Mouse (Mus musculus) intestine, embryonic 16.5 days (tissue): ENCODE measurements at regions not wholly inside any gene's neighbourhood (a gene's known extent, or its start where the extent isn't known, plus 50 kb on each side); places are given as distances from the start of the nearest gene placed in this dataset.

Experiments used
- ATAC-seq: fragments of 200-750 bp; cut with Nextera tagmentation; 2 replicates; pipeline ENCODE4 v1.8.0; 2017; ENCODE audit warnings: moderate TSS enrichment, moderate library complexity
- H3K27ac ChIP-seq: fragments of 300-500 bp; sonication (generic); 2 replicates; pipeline ENCODE4 v1.5.1; 2014; ENCODE audit warnings: mild to moderate bottlenecking, low read length
- H3K27me3 ChIP-seq: fragments of 300-500 bp; sonication (generic); replicated peaks from 2 replicates; pipeline ENCODE4 v1.6.1; 2014; ENCODE audit warnings: low read length, control low read depth, mixed read lengths; ENCODE audit not compliant: control insufficient read depth, insufficient read depth
- H3K36me3 ChIP-seq: fragments of 300-500 bp; sonication (generic); 2 replicates; pipeline ENCODE4 v1.6.1; 2014; ENCODE audit warnings: low read length, control low read depth; ENCODE audit not compliant: control insufficient read depth, insufficient read depth
- H3K4me1 ChIP-seq: fragments of 300-500 bp; sonication (generic); 2 replicates; pipeline ENCODE4 v1.6.1; 2014; ENCODE audit warnings: low read length, control low read depth, mixed read lengths; ENCODE audit not compliant: control insufficient read depth, insufficient read depth
- H3K4me2 ChIP-seq: fragments of 300-500 bp; sonication (generic); 2 replicates; pipeline ENCODE4 v1.6.1; 2014; ENCODE audit warnings: low read depth, low read length, control low read depth
- H3K4me3 ChIP-seq: fragments of 300-500 bp; sonication (generic); 2 replicates; pipeline ENCODE4 v1.5.1; 2014; ENCODE audit warnings: mild to moderate bottlenecking, low read length
- H3K9ac ChIP-seq: fragments of 300-500 bp; sonication (generic); 2 replicates; pipeline ENCODE4 v1.6.1; 2014; ENCODE audit warnings: low read depth, low read length
- H3K9me3 ChIP-seq: fragments of 300-500 bp; sonication (generic); 2 replicates; pipeline ENCODE4 v1.6.1; 2016; ENCODE audit warnings: low read length, control low read depth; ENCODE audit not compliant: control insufficient read depth
- WGBS: fragments of 180-500 bp; shearing (Covaris S2); extraction: QIAGEN DNeasy Blood & Tissue Kit; methylation state at CpG from one replicate; pipeline ENCODE4 v1.1.7; 2014; 5-methylcytosine and 5-hydroxymethylcytosine counted together

GRCm38 (mm10) chr16:76545942-76546341, 172.3 kb upstream of the Nrip1 start:
- Histone ChIP-seq H3K4me1 (no peaks in the 10 kb centered on the region), H3K4me3 (no peak overlapping the region), H3K9me3 (no peaks in the 10 kb centered on the region; the same call in 1 of the 2 replicates), H3K27ac (no peak overlapping the region), H3K27me3 (no peaks in the 10 kb centered on the region), H3K36me3 (no peaks in the 10 kb centered on the region), H3K4me2 (no peak overlapping the region), H3K9ac (no peak overlapping the region)
- WGBS: 81% methylated on average over 2 of the region's 2 CpGs
- ATAC-seq: no peak

- Histone ChIP-seq H3K27ac (no peak overlapping the region), H3K27me3 (no peaks in the 10 kb centered on the region), H3K9ac (no peak overlapping the region), H3K36me3 (no peaks in the 10 kb centered on the region), H3K4me3 (no peak overlapping the region), H3K4me1 (no peaks in the 10 kb centered on the region), H3K9me3 (no peaks in the 10 kb centered on the region; the same call in 1 of the 2 replicates), H3K4me2 (no peak overlapping the region)
- 80% methylated on average over 4 of the region's 4 CpGs for WGBS
- no peak for ATAC-seq
These were observed 171.3 kb upstream of the Nrip1 start for GRCm38 (mm10) chr16:76544972-76545371.

- H3K4me2 ChIP-seq: no peak overlapping the region
- no peaks in the 10 kb centered on the region for H3K9me3 ChIP-seq
- WGBS: 40% methylated on average over 5 of the region's 5 CpGs
- H3K4me1 ChIP-seq: no peaks in the 10 kb centered on the region
- H3K27me3 ChIP-seq: no peaks in the 10 kb centered on the region
- H3K4me3 ChIP-seq: no peak overlapping the region
- no peaks in the 10 kb centered on the region for H3K36me3 ChIP-seq
- peak; percentile 55 for ATAC-seq
- H3K27ac ChIP-seq: no peak overlapping the region
- no peak overlapping the region for H3K9ac ChIP-seq
These were observed 167.3 kb upstream of the Nrip1 start for GRCm38 (mm10) chr16:76540964-76541363.

GRCm38 (mm10) chr16:76540328-76540923, 166.8 kb upstream of the Nrip1 start:
- Histone ChIP-seq H3K27ac (no peak overlapping the region), H3K4me3 (no peak overlapping the region), H3K4me2 (no peak overlapping the region), H3K4me1 (no peaks in the 10 kb centered on the region), H3K9ac (no peak overlapping the region), H3K36me3 (no peaks in the 10 kb centered on the region), H3K9me3 (no peaks in the 10 kb centered on the region), H3K27me3 (no peaks in the 10 kb centered on the region)
- WGBS: 59% methylated on average over 8 of the region's 8 CpGs
- ATAC-seq: 0 out of 2 replicates have a peak, but pooled peaks have one; percentile 24

- Histone ChIP-seq H3K4me2 (no peak overlapping the region), H3K4me1 (no peaks in the 10 kb centered on the region), H3K4me3 (no peak overlapping the region), H3K9ac (no peak overlapping the region), H3K9me3 (no peaks in the 10 kb centered on the region), H3K27ac (no peak overlapping the region), H3K36me3 (no peaks in the 10 kb centered on the region), H3K27me3 (no peaks in the 10 kb centered on the region)
- 11% methylated on average over 6 of the region's 6 CpGs for WGBS
- peak; percentile 87 for ATAC-seq
These were observed 166.0 kb upstream of the Nrip1 start for GRCm38 (mm10) chr16:76539669-76540068.

GRCm38 (mm10) chr16:76537871-76538270, 164.2 kb upstream of the Nrip1 start:
- Histone ChIP-seq H3K9me3 (no peaks in the 10 kb centered on the region), H3K4me1 (no peaks in the 10 kb centered on the region), H3K9ac (no peak overlapping the region), H3K4me3 (no peak overlapping the region), H3K36me3 (no peaks in the 10 kb centered on the region), H3K27ac (no peak overlapping the region), H3K4me2 (no peak overlapping the region), H3K27me3 (no peaks in the 10 kb centered on the region)
- WGBS: 71% methylated on average over 11 of the region's 11 CpGs
- no peak for ATAC-seq

GRCm38 (mm10) chr16:76532928-76533217, 159.2 kb upstream of the Nrip1 start:
- Histone ChIP-seq H3K27ac (no peak overlapping the region), H3K4me3 (no peak overlapping the region), H3K27me3 (no peaks in the 10 kb centered on the region), H3K4me1 (peaks cover 6% of the 10 kb centered on the region; the same call in 1 of the 2 replicates), H3K9ac (no peak overlapping the region), H3K36me3 (no peaks in the 10 kb centered on the region), H3K9me3 (no peaks in the 10 kb centered on the region), H3K4me2 (peak overlapping the region; percentile 4; the same call in 1 of the 2 replicates)
- WGBS: 71% methylated on average over 8 of the region's 8 CpGs
- ATAC-seq: peak; percentile 65

GRCm38 (mm10) chr16:76532142-76532927, 158.7 kb upstream of the Nrip1 start:
- 53% methylated on average over 19 of the region's 19 CpGs for WGBS

GRCm38 (mm10) chr16:76530886-76531285, 157.3 kb upstream of the Nrip1 start:
- Histone ChIP-seq H3K4me2 (no peak overlapping the region), H3K4me1 (peaks cover 6% of the 10 kb centered on the region; the same call in 1 of the 2 replicates), H3K9ac (no peak overlapping the region), H3K9me3 (no peaks in the 10 kb centered on the region), H3K36me3 (no peaks in the 10 kb centered on the region), H3K27me3 (no peaks in the 10 kb centered on the region), H3K4me3 (no peak overlapping the region), H3K27ac (no peak overlapping the region)
- no peak for ATAC-seq
- 91% methylated on average over 3 of the region's 3 CpGs for WGBS

More at GRCm38 (mm10) chr16:76532142-76532927, 158.7 kb upstream of the Nrip1 start:
- ATAC-seq: peak; percentile 28
- H3K4me1 ChIP-seq: peaks cover 6% of the 10 kb centered on the region; the same call in 1 of the 2 replicates
- H3K27me3 ChIP-seq: no peaks in the 10 kb centered on the region
- no peaks in the 10 kb centered on the region for H3K9me3 ChIP-seq
- no peak overlapping the region for H3K9ac ChIP-seq
- H3K4me2 ChIP-seq: peak overlapping the region; percentile 4; the same call in 1 of the 2 replicates
- no peak overlapping the region for H3K27ac ChIP-seq
- no peak overlapping the region for H3K4me3 ChIP-seq
- H3K36me3 ChIP-seq: no peaks in the 10 kb centered on the region
